Mouse (Mus musculus) spleen, adult 18-20 months (tissue): ENCODE measurements around the gene Lztr1.
"Not testable (repeated sequence)": the region's sequence is repeated elsewhere in the genome, so short reads cannot be mapped to it uniquely, and the experiment has no call there.

Experiments used
- DNase-seq, 2 experiments: peaks; one replicate each; pipeline ENCODE4 v3.0.0; 2022; ENCODE audit warnings: mixed read lengths in 2 of 2

The Lztr1 gene

DNA sequence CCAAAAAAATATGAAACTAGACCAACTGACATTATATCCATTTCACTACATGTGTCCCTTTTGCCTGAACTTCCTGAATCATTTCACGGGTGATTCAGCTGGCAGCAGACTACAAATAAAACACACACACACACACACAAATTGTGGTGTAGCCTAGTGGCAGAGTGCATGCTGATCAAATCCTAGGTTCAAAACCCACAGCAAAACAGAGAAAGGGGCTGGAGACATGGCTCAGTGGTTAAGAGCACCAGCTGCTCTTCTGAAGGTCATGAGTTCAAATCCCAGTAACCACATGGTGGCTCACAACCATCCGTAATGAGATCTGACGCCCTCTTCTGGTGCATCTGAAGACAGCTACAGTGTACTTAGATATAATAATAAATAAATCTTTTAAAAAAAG is 457 bp upstream of the Lztr1 start:
- not testable (repeated sequence) for DNase-seq

- no peak for DNase-seq
Observed at GRCm38 (mm10) chr16:17509240-17509597, 731 bp downstream of the Lztr1 start.

DNA sequence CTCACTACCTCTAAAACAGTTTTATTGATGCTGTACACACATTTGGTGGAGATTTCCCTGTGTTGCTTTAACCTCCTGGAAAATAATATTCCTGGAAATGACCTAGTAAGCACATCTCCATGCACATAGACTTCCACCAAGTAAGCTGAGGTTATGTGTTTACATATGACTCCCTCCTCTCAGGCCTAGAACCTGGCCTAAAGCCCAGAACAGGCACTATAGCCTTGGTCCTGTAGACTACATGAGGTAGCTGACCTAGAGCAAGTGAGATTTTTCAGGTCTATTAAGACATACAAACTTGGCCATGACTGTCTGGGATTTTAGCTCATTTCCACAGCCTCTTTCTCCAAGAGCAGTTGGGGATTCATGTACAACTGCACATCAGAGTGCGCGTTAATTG is 1.7 kb downstream of the Lztr1 start:
- no peak for DNase-seq

- DNase-seq = no peak
Observed at GRCm38 (mm10) chr16:17510686-17511085, 2.2 kb downstream of the Lztr1 start.

- DNase-seq = no peak
Observed at GRCm38 (mm10) chr16:17511431-17511830, 2.9 kb downstream of the Lztr1 start.

- no peak for DNase-seq
Observed at GRCm38 (mm10) chr16:17518910-17519309, 10.4 kb downstream of the Lztr1 start.

- no peak for DNase-seq
Observed at GRCm38 (mm10) chr16:17524156-17524555, 15.7 kb downstream of the Lztr1 start.

DNA sequence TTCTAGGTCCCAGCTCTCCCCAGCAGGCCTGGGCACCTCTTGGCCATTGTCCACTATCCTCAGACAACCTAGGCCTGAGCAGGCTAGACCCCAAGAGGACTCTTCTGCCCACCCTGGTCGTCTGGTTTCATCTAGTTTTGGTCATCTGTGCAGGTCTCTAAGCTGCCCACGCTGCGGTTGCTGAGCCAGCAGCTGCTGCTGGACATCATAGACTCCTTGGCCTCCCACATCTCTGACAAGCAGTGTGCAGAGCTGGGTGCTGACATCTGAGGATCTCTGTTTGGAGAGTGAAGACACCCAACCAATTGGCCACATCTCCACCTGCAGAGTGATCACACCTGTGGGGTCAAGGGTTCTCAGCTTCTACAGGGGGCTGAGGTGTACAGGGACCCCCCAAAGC is 17.0 kb downstream of the Lztr1 start:
- DNase-seq = no peak

GRCm38 (mm10) chr16:17526223-17526622 is 17.7 kb downstream of the Lztr1 start:
- DNase-seq = no peak

DNA sequence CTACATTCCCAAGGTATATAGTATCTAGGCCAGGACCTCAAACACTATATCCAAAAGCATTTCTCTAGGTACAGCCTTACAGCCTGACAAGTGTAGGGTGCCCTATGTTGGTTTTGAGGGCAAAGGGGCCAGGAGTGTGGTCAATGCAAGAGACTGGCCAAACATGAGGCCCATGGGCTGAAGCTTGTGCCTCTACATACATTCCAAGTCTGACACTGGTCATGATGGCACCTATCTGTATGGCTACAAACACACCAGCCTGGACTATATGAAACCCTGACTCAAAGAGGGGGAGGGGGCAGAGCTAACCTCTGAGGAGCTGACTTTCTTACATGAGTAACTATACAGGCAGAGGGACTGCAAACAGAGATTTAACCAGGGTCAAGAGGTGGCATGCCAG is 19.1 kb downstream of the Lztr1 start:
- no peak for DNase-seq

GRCm38 (mm10) chr16:17528276-17528675 is 19.8 kb downstream of the Lztr1 start:
- no peak for DNase-seq

DNA sequence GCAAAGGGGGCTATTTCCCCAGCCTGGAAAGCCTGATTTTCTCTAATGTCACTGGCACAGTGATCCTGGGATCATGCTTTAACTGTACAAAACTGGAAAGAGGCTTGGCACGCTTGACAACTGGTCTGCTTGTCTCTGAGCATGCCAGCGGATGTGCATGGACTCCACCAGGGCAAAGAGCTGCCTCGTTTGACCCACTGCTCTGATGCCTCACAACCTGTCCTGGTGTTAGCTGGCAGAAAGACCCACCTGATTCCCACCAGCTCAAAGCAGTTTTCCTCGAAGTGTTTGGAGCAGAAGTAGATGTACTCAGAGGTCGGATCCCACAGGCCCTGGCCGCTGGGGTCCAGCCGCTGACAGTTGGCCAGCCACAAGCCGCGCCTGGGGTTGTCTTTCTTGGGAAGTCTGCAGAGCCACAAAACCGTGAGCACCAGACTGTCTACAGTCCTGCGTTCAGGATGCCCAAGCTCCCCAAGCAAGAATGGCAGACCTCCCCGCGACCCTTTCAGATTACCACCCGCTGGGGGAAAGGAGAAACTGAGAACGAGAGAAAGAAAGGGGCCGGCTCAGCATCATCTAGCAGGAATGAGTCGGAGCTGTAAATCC is 21.6 kb downstream of the Lztr1 start:
- no peak for DNase-seq

- DNase-seq = peak; percentile 92
Observed at GRCm38 (mm10) chr16:17530640-17531288, 22.3 kb downstream of the Lztr1 start, which contains the start of gene Thap7. Gene Thap7 (minus strand): TSS chr16:17531136.

DNA sequence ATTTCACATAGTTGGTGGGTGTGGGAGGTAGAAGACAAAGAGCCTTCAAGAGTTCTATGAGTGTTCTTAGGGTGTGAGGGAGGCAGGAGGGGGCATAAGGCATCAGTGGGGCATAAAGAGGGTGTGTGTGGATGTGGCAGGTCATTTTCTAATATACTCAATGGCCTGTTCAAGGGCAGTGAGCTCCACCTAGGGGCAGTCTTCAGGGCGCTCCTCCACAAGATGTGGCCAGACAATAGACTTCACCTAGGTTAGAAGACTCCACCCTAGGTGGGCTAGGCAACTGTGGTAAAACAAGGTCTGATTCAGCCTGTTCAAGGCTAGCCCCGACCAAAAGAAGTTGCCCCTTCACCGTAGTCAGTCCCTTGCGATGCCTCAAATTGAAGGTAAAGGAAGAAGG is 23.8 kb downstream of the Lztr1 start:
- peak in 1 of 2 experiments; percentile 33 for DNase-seq

DNA sequence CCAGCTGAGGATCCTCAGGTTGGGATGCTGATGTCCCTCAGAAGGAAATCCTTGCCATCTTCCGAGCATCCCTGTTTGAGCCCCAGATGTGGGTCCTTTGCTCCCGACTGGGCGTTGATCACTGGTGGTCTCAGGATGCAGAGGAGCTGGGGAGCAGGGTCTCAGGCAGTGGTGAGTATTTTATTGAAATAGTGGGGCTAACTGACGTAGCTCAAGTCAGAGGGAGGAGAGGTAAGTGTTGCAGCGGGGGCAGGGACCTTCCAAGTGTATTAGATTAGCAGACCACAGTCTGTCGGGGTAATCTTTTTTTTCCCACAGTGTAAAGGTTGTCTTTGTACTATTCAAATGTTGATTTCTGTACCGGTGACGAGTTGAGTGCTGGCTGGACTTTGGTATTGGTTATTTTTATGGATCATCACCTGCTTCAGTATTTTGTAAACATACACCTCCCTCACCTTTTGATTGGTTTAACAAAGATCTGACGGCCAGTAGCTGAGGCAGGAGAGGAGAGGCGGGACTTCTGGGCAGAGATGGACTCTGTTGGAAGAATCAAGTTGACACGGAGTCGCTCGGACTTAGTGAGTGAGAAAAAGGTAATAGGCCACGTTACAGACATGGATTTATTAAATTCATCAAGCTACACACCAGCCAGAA is 24.3 kb downstream of the Lztr1 start:
- DNase-seq = no peak

DNA sequence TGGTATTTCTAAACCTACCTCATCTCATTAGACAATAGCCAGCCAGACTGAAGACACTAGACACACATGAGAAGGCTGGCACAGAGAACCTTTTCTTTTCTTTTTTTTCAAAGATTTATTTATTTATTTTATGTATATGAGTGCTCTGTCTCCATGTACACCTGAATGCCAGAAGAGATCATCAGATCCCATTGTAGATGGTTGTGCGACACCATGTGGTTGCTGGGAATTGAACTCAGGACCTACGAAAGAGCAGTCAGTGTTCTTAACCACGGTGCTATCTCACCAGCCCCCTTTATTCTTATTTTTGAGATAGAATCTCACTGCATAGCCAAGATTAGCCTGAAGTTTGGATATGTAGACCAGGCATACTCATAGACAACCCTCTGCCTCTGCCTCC is 28.1 kb downstream of the Lztr1 start:
- DNase-seq = no peak

- DNase-seq = no peak
Observed at GRCm38 (mm10) chr16:17542632-17543031, 34.1 kb downstream of the Lztr1 start.

GRCm38 (mm10) chr16:17552837-17553236 is 44.3 kb downstream of the Lztr1 start:
- DNase-seq = no peak

DNA sequence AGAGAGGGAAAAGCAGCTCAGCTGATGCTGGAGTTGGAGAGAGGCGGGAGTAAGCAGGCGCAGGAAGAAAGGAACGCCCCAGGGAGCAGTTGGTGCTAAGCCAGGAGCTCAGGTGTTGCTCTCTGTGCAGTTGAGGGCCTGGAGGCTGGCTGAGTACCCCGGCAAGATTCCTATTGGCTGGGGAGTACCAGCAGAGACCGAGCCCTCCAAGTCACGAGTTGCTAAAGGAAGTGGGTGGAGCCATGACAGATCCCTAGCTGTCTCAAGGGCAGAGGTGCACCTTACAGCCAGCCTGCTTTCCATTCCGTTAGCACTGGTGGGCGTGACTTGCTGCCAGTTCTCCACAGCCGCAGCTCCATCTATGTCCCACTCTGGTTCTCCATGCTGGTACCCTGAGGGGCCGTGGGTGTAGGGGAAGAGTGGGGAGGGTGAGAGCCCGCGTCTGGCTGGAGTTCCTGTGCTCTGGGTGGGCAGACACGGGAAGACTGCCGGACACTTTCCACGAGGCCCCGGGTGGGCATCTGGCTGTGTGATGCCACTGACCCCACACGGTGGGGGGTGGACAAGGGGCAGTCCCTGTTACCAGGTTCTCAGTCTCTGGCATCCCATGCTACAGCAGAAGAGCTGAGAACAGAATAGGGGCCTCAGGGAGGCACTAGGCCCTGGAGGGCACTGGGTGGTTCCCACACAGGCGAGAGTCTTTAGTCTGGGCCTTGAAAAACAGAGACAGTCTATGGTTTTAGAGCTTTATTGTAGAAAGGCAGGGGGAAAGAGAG is 45.6 kb downstream of the Lztr1 start:
- DNase-seq = peak; percentile 31 to 37

DNA sequence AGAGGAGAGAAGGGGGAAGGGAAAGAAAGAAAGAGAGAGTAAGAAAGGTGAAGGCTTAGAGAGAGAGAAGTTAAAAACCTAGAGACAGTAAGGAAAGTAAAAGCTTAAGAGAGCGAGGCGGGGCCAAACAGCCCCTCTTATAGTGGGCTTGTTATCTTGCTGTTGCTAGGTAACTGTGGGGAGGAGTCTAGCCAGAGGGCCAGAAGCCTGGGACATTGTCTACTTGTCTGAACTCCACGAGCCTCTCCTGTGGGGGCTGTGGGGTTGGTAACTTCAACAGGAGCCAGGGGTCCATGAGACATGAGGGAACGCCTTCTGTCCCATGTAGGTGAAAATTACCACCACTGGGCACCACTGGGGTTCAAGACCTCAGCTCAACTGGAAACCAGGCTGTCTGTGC is 46.2 kb downstream of the Lztr1 start:
- not testable (repeated sequence) for DNase-seq

DNA sequence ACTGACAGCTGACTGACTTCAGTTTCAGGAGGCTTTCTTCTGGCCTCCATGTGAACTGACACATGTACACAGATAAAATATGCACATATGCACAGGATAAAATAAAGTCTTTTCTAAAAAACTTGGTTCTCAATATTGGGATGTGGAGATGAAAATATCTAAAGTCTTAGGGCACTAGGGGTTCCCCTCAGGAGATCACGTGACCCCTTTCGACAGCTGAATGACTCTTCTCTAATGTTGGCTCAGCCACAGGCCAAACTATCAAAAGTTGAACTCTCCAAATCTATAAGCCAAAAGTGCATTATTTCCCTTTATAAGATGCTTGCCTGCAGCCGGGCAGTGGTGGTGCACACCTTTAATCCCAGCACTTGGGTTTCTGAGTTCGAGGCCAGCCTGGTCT is 47.7 kb downstream of the Lztr1 start:
- no peak for DNase-seq

- DNase-seq = no peak
Observed at GRCm38 (mm10) chr16:17556907-17557306, 48.4 kb downstream of the Lztr1 start.

- DNase-seq = peak in 1 of 2 experiments; percentile 65
Observed at GRCm38 (mm10) chr16:17557947-17558480, 49.5 kb downstream of the Lztr1 start.
